Comparison of ENCODE assay signal across 26 mouse cellular contexts in the genomic region with DNA sequence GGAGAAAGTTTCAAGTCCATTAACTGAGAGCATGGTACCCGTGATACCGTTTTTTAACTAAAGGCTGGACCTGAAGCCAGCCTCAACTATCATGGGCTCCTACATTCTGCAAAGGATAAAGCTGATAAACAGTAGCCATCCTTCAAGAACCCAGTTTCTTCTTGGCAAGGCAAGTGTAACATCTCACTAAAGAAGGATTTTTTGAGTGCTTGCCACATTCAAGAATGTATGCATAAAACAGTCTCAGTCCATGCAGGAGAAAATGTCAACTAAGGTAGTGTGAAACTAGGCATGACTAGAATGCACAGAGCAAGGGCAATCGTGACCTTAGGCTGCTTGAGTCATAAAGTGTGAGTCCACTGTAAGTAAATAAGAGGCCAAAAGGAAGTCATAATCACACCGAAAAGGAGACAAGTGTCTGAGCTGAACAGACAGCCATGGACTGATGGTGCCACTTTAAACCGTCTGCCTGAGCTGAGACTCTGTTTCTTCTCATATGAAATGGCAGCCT. TPM values are rescaled to one million over a fixed set of nuclear protein-coding genes. Genes with fewer than 3 reads are reported as not detected.
DNase-seq lines count a peak whose midpoint lies in the region; ATAC-seq and TF ChIP-seq lines count a peak whose summit lies in the region.
"Had no signal": no experiment of that assay in that cellular context is flagged by ENCODE, and none has a peak within 500 bp of the region (broad histone marks: within the 10 kb centered on the region; RNA-seq: fewer than 3 reads in every experiment).

No protein-coding gene starts in this region.

- peak; percentile 75 for ATAC-seq in frontal cortex, adult (ENCODE audit: low TSS enrichment)
- ATAC-seq: activated CD4-positive, CD25-positive, alpha-beta regulatory T cell, adult 4 months; forebrain, embryonic 14.5 days; forebrain, postnatal 0 days had no signal

- intact Hi-C loops in left cerebral cortex, adult 2 months (cut with DNase I) = no loop called here
- intact Hi-C loops in left cerebral cortex, postnatal 10 days (cut with DNase I) = no loop called here

- DNase-seq in frontal cortex, postnatal 10 days (ENCODE audit: low spot score in 2 of 2) = no peak
- peak; percentile 4 for DNase-seq in kidney, adult 18-20 months
- no peak for DNase-seq in kidney, postnatal 14 days
- no peak for DNase-seq in left cerebral cortex, adult 2 months (ENCODE audit: extremely low spot score in 1 of 2, low spot score in 2 of 2)
- no peak for DNase-seq in left cerebral cortex, postnatal 10 days (ENCODE audit: extremely low spot score in 1 of 2, low spot score in 2 of 2)
- DNase-seq in layer of hippocampus, postnatal 14 days (ENCODE audit: low spot score in 2 of 2) = no peak
- no peak for DNase-seq in heart, adult 11 months
- DNase-seq: adrenal gland, adult 8-10 months; adrenal gland, postnatal 25 days; cerebellum, adult 18-20 months; cerebellum, adult 9-10 months; cerebellum, postnatal 25 days; forebrain, postnatal 0 days; gastrocnemius, postnatal 10 days; heart, adult 18-20 months; heart, postnatal 10 days; heart, postnatal 36 days had no signal

- no peak overlapping the region for H3K4me3 ChIP-seq in left cerebral cortex, adult 2 months
- H3K4me3 ChIP-seq: embryonic facial prominence, embryonic 12.5 days; embryonic facial prominence, embryonic 15.5 days; heart, embryonic 12.5 days; heart, embryonic 15.5 days; hindbrain, embryonic 10.5 days; hindbrain, embryonic 15.5 days had no signal

- H3K27ac ChIP-seq in left cerebral cortex, adult 2 months = peak overlapping the region; percentile 55
- H3K27ac ChIP-seq: embryonic facial prominence, embryonic 12.5 days; embryonic facial prominence, embryonic 15.5 days; heart, embryonic 15.5 days; hindbrain, embryonic 10.5 days; hindbrain, embryonic 15.5 days had no signal

- no peak for TF ChIP-seq CTCF in left cerebral cortex, adult 2 months (IDR thresholded peaks at IDR 0.05)

RNA-seq across cellular contexts. Expression of a gene that starts 51.7 kb away (rescaled TPM):
- 10 to 100 TPM; 55.6 to 57.1 TPM for total RNA-seq in left cerebral cortex, adult 2 months (2021)
- total RNA-seq in left cerebral cortex, postnatal 10 days (2021) = 10 to 100 TPM; 43.9 to 44.9 TPM
- 10 to 100 TPM; 43.7 to 46.5 TPM for total RNA-seq in layer of hippocampus, postnatal 14 days (2021)
